Mouse (Mus musculus) hindbrain, postnatal 0 days (tissue): ENCODE data around the gene Apba2. TPM values are rescaled to one million over a fixed set of nuclear protein-coding genes. Genes with fewer than 3 reads are reported as not detected.

ENCODE experiments used
- ATAC-seq: fragments of 200-750 bp; cut with Nextera tagmentation; 2 replicates; pipeline ENCODE4 v1.8.0; 2017; ENCODE audit warnings: mild to moderate bottlenecking, moderate TSS enrichment, moderate library complexity
- DNase-seq: peaks from one replicate; pipeline ENCODE4 v3.0.0-alpha.2; 2015; ENCODE audit warnings: low spot score
- H3K27ac ChIP-seq: fragments of 300-500 bp; sonication (generic); 2 replicates; pipeline ENCODE4 v1.5.1; 2014; ENCODE audit warnings: mild to moderate bottlenecking
- H3K27me3 ChIP-seq: fragments of 300-500 bp; sonication (generic); 2 replicates; pipeline ENCODE4 v1.6.1; 2014; ENCODE audit warnings: low read length, mixed read lengths; ENCODE audit not compliant: insufficient read depth
- H3K36me3 ChIP-seq: fragments of 300-500 bp; sonication (generic); 2 replicates; pipeline ENCODE4 v1.6.1; 2014; ENCODE audit warnings: low read length, mixed read lengths; ENCODE audit not compliant: insufficient read depth
- H3K4me1 ChIP-seq: fragments of 300-500 bp; sonication (generic); 2 replicates; pipeline ENCODE4 v1.6.1; 2014; ENCODE audit warnings: antibody characterized with exemption, low read length, mixed read lengths; ENCODE audit not compliant: insufficient read depth
- H3K4me2 ChIP-seq: fragments of 300-500 bp; sonication (generic); 2 replicates; pipeline ENCODE4 v1.6.1; 2014; ENCODE audit warnings: low read depth, mild to moderate bottlenecking, low read length, moderate library complexity, mixed read lengths
- H3K4me3 ChIP-seq: fragments of 300-500 bp; sonication (generic); 2 replicates; pipeline ENCODE4 v1.5.1; 2014; ENCODE audit warnings: low read length
- H3K9ac ChIP-seq: fragments of 300-500 bp; sonication (generic); replicated peaks from 2 replicates; pipeline ENCODE4 v1.6.1; 2014; ENCODE audit warnings: mild to moderate bottlenecking, low read length, moderate library complexity, mixed read lengths
- H3K9me3 ChIP-seq: fragments of 300-500 bp; sonication (generic); 2 replicates; pipeline ENCODE4 v1.6.1; 2016; ENCODE audit warnings: low read length, mixed read lengths
- CTCF ChIP-seq: IDR thresholded peaks from 2 replicates; pipeline ENCODE4 v1.5.1; 2016; ENCODE audit warnings: antibody characterized with exemption, control low read depth, low read depth
- WGBS: fragments of 180-500 bp; shearing (Covaris S2); extraction: QIAGEN DNeasy Blood & Tissue Kit; methylation state at CpG from one replicate; pipeline ENCODE4 v1.1.7; 2014; 5-methylcytosine and 5-hydroxymethylcytosine counted together
- polyA plus RNA-seq: library from polyadenylated mRNA; unstranded; fragments of >200 nt; fragmentation: Nextera tagmentation; extraction: Ambion mirVana; gene quantifications from 2 replicates; pipeline ENCODE4 v1.2.1, GENCODE M21; 2015
- total RNA-seq: library from RNA; depleted of rRNA; stranded (reverse); fragments of >200 nt; gene quantifications from 2 replicates; pipeline ENCODE4 v1.2.3, GENCODE M21; 2014

Apba2 gene
- total and polyA plus RNA-seq, 2 experiments from 2014 or later = 180 to 474 TPM

- Histone ChIP-seq H3K4me2 (no peak overlapping the region), H3K4me1 (peaks cover 19% of the 10 kb centered on the region), H3K9me3 (no peaks in the 10 kb centered on the region), H3K27ac (peak overlapping the region; percentile 45; the same call in 1 of the 2 replicates), H3K36me3 (no peaks in the 10 kb centered on the region), H3K4me3 (no peak overlapping the region), H3K27me3 (no peaks in the 10 kb centered on the region), H3K9ac (0 out of 2 replicates have a peak overlapping the region, but pooled peaks have one; percentile 17)
- no peak for TF ChIP-seq CTCF
- no peak for ATAC-seq
- 50% methylated on average over 4 of the region's 4 CpGs for WGBS
- no peak for DNase-seq
These were observed 78.8 kb downstream of the Apba2 start for GRCm38 (mm10) chr7:64580293-64580692.

GRCm38 (mm10) chr7:64582358-64582757 is 80.9 kb downstream of the Apba2 start:
- H3K4me2 ChIP-seq = no peak overlapping the region
- H3K9me3 ChIP-seq = no peaks in the 10 kb centered on the region
- peaks cover 15% of the 10 kb centered on the region for H3K4me1 ChIP-seq
- no peaks in the 10 kb centered on the region for H3K36me3 ChIP-seq
- H3K9ac ChIP-seq = no peak overlapping the region
- DNase-seq = peak; percentile 23
- TF ChIP-seq CTCF = no peak
- 64% methylated on average over 8 of the region's 8 CpGs for WGBS
- no peak overlapping the region for H3K27ac ChIP-seq
- no peak overlapping the region for H3K4me3 ChIP-seq
- ATAC-seq = 0 out of 2 replicates have a peak, but pooled peaks have one; percentile 16
- no peaks in the 10 kb centered on the region for H3K27me3 ChIP-seq

DNA sequence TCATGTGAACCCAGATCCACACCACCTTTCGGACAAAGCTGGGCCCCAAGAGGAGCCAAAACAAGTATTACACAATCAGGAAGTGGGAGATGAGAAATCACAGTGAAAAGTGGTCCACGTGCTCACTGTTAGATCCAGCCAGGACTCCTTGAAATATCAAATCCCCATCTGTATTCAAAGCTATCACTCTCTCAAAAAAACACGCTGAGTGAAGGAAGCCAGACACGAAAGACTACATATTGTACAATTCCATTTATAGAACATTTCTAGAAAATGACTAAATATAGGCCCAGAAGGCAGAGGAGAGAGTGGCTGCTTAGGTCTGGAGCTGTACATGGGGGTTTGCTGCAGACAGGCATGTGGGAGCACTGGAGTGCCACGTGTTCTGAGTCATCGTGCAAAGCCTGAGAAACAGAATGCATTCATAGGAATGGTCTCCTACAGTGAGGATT is 82.2 kb downstream of the Apba2 start:
- no peak overlapping the region for H3K9ac ChIP-seq
- no peak for DNase-seq
- no peaks in the 10 kb centered on the region for H3K27me3 ChIP-seq
- WGBS = 79% methylated on average over 6 of the region's 6 CpGs
- H3K4me2 ChIP-seq = no peak overlapping the region
- no peak overlapping the region for H3K4me3 ChIP-seq
- no peaks in the 10 kb centered on the region for H3K36me3 ChIP-seq
- H3K27ac ChIP-seq = no peak overlapping the region
- H3K4me1 ChIP-seq = peaks cover 15% of the 10 kb centered on the region
- H3K9me3 ChIP-seq = no peaks in the 10 kb centered on the region
- ATAC-seq = no peak
- TF ChIP-seq CTCF = no peak

DNA sequence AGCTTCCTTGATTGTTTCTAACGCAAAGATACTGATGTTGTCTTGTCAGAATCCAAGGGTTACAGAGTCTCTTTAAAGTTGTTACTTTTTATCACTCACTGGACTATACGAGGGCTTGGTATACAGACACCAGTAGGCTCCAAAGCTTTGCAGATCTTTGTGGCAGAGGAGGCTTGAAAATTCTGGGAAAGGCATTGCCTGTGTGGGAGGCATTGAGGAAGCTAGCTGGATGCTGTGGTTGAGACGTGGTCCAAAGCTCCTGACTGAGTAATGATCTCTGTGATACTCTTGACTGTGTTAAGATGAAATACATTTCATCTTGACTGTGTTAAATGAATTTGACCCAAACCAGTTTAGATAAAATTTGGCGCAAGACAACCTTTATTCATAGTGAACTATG is 84.6 kb downstream of the Apba2 start:
- Histone ChIP-seq H3K9me3 (no peaks in the 10 kb centered on the region), H3K4me3 (no peak overlapping the region), H3K27ac (no peak overlapping the region), H3K4me1 (no peaks in the 10 kb centered on the region), H3K36me3 (no peaks in the 10 kb centered on the region), H3K4me2 (no peak overlapping the region), H3K27me3 (no peaks in the 10 kb centered on the region), H3K9ac (no peak overlapping the region)
- ATAC-seq = no peak
- WGBS = 91% methylated on average over 4 of the region's 4 CpGs
- no peak for DNase-seq
- no peak for TF ChIP-seq CTCF

DNA sequence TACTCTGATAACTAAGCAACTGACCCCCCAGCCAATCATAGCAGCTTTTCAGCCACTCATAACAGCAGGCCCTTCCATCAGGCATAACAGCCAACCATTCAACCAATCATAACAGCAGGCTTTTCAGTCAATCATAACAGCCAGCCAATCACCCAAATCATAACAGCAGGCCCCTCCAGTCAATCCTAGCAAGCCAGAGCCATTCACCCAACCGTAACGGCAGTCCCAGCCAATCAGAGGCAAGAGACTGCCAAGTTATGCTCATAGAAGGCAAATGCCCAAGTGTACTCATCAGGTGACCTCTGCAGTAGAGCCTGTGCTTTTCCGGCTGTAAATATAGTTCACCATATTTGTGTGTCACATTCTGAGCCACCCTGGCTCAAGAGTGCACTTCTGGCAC is 85.1 kb downstream of the Apba2 start:
- Histone ChIP-seq H3K9ac (no peak overlapping the region), H3K4me1 (no peaks in the 10 kb centered on the region), H3K4me2 (no peak overlapping the region), H3K4me3 (no peak overlapping the region), H3K9me3 (no peaks in the 10 kb centered on the region), H3K27me3 (no peaks in the 10 kb centered on the region), H3K36me3 (no peaks in the 10 kb centered on the region), H3K27ac (no peak overlapping the region)
- WGBS = 82% methylated on average over 3 of the region's 3 CpGs
- ATAC-seq (no peak), DNase-seq (no peak)
- TF ChIP-seq CTCF = no peak

- TF ChIP-seq CTCF = no peak
- H3K4me3 ChIP-seq = no peak overlapping the region
- no peaks in the 10 kb centered on the region for H3K36me3 ChIP-seq
- peak; percentile 42 for DNase-seq
- H3K4me1 ChIP-seq = no peaks in the 10 kb centered on the region
- H3K9ac ChIP-seq = no peak overlapping the region
- no peak overlapping the region for H3K4me2 ChIP-seq
- WGBS = 30% methylated on average over 11 of the region's 11 CpGs
- H3K27me3 ChIP-seq = no peaks in the 10 kb centered on the region
- no peak for ATAC-seq
- no peak overlapping the region for H3K27ac ChIP-seq
- no peaks in the 10 kb centered on the region for H3K9me3 ChIP-seq
These were observed 87.3 kb downstream of the Apba2 start for GRCm38 (mm10) chr7:64588636-64589389.

GRCm38 (mm10) chr7:64595256-64595655 is 93.8 kb downstream of the Apba2 start:
- WGBS = 80% methylated on average over 6 of the region's 6 CpGs
- Histone ChIP-seq H3K4me3 (no peak overlapping the region), H3K4me1 (no peaks in the 10 kb centered on the region), H3K9ac (no peak overlapping the region), H3K9me3 (no peaks in the 10 kb centered on the region), H3K36me3 (no peaks in the 10 kb centered on the region), H3K4me2 (no peak overlapping the region), H3K27ac (no peak overlapping the region), H3K27me3 (no peaks in the 10 kb centered on the region)
- ATAC-seq = no peak
- no peak for DNase-seq
- TF ChIP-seq CTCF = no peak
